Mouse (Mus musculus) ES-E14 (cell line): ENCODE data around the gene Fam129c.

Experiments used
- CHD2 ChIP-seq: IDR thresholded peaks from 2 replicates; pipeline ENCODE4 v1.6.1; 2014; ENCODE audit warnings: mild to moderate bottlenecking, low read depth, low read length, inconsistent platforms
- ZC3H11A ChIP-seq: IDR thresholded peaks from 2 replicates; pipeline ENCODE4 v1.6.1; 2012; ENCODE audit warnings: low read depth, mild to moderate bottlenecking, inconsistent platforms, low read length, borderline replicate concordance
- ZNF384 ChIP-seq: IDR thresholded peaks from 2 replicates; pipeline ENCODE4 v1.6.1; 2012; ENCODE audit warnings: low read depth, low read length, inconsistent platforms

- TF ChIP-seq ZNF384 (no peak), ZC3H11A (no peak), CHD2 (no peak)
Measured at GRCm38 (mm10) chr8:71645510-71645909, 48.1 kb downstream of the Fam129c start.
